Mouse (Mus musculus): ENCODE measurements around the gene Elp4.

The Elp4 gene

GRCm38 (mm10) chr2:105730704-105731103 is 173.7 kb downstream of the Elp4 start:
- DNase-seq (ENCODE audit: low read depth, low spot score) = no peak

- DNase-seq (ENCODE audit: low read depth, low spot score) = no peak
Observed at GRCm38 (mm10) chr2:105726657-105727056, 177.7 kb downstream of the Elp4 start.

- DNase-seq (ENCODE audit: low read depth, low spot score) = no peak
Observed at GRCm38 (mm10) chr2:105715409-105716115, 188.8 kb downstream of the Elp4 start.

GRCm38 (mm10) chr2:105710511-105710910 is 193.9 kb downstream of the Elp4 start:
- DNase-seq (ENCODE audit: low read depth, low spot score) = no peak

GRCm38 (mm10) chr2:105709126-105709525 is 195.2 kb downstream of the Elp4 start:
- DNase-seq (ENCODE audit: low read depth, low spot score) = no peak

- no peak for DNase-seq (ENCODE audit: low read depth, low spot score)
Observed at GRCm38 (mm10) chr2:105705320-105705719, 199.0 kb downstream of the Elp4 start.

- no peak for DNase-seq (ENCODE audit: low read depth, low spot score)
Observed at GRCm38 (mm10) chr2:105702586-105702985, 201.8 kb downstream of the Elp4 start.

- no peak for DNase-seq (ENCODE audit: low read depth, low spot score)
Observed at GRCm38 (mm10) chr2:105701781-105702180, 202.6 kb downstream of the Elp4 start.

GRCm38 (mm10) chr2:105698631-105699030 is 205.7 kb downstream of the Elp4 start:
- no peak for DNase-seq (ENCODE audit: low read depth, low spot score)

GRCm38 (mm10) chr2:105697741-105698140 is 206.6 kb downstream of the Elp4 start:
- no peak for DNase-seq (ENCODE audit: low read depth, low spot score)

GRCm38 (mm10) chr2:105691296-105691695 is 213.1 kb downstream of the Elp4 start:
- no peak for DNase-seq (ENCODE audit: low read depth, low spot score)

- no peak for DNase-seq (ENCODE audit: low read depth, low spot score)
Observed at GRCm38 (mm10) chr2:105689771-105690639, 214.4 kb downstream of the Elp4 start.

GRCm38 (mm10) chr2:105689304-105689770 is 215.0 kb downstream of the Elp4 start:
- no peak for DNase-seq (ENCODE audit: low read depth, low spot score)

- no peak for DNase-seq (ENCODE audit: low read depth, low spot score)
Observed at GRCm38 (mm10) chr2:105688436-105689303, 215.7 kb downstream of the Elp4 start.

GRCm38 (mm10) chr2:105688011-105688410 is 216.4 kb downstream of the Elp4 start:
- DNase-seq (ENCODE audit: low read depth, low spot score) = no peak

- no peak for DNase-seq (ENCODE audit: low read depth, low spot score)
Observed at GRCm38 (mm10) chr2:105687317-105687991, 216.9 kb downstream of the Elp4 start.

GRCm38 (mm10) chr2:105686363-105687316 is 217.7 kb downstream of the Elp4 start:
- no peak for DNase-seq (ENCODE audit: low read depth, low spot score)

- DNase-seq (ENCODE audit: low read depth, low spot score) = no peak
Observed at GRCm38 (mm10) chr2:105685651-105686050, 218.7 kb downstream of the Elp4 start.

- DNase-seq (ENCODE audit: low read depth, low spot score) = no peak
Observed at GRCm38 (mm10) chr2:105684991-105685650, 219.2 kb downstream of the Elp4 start.

Data from c-Kit-negative CD71-positive TER-119-positive erythroid progenitor cells, embryonic 14.5 days (primary cell).